Mouse (Mus musculus) cerebral cortex, adult 2 months (tissue): ENCODE data around the gene Ctsc.

ENCODE experiments used
- WGBS: fragments of 180-500 bp; shearing (Covaris S2); methylation state at CpG from one replicate; pipeline ENCODE4 v1.1.7; 2018; 5-methylcytosine and 5-hydroxymethylcytosine counted together

Ctsc gene

DNA sequence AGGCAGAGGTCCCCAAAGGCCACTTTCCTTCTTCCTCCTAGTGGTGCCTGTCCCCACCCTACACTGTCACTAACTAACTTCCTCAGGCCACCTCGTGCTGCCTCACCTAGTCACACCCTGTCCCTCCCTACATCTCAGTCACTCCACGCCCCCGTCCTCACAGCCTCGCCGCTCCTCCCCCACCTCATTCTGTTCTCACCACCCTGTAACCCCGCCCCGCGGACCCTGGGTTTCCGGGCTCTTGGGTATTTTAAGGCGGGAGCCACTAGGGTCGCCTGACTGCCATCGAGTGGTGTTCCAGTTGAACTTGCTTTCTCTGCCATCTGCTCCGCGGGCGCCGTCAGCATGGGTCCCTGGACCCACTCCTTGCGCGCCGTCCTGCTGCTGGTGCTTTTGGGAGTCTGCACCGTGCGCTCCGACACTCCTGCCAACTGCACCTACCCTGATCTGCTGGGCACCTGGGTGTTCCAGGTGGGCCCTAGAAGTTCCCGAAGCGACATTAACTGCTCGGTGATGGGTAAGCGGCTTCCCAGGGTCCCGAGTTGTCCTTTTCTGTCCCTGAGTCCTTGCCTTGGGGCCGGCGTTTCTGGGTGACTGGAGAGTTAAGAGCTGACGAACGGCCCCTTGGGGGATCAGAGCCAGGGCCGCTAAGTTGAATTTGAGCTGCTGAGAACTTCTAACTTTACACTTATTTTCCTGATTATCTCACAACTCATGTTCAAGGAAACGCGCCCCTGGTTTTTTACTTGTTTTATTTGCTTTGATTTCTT, at the start of gene Ctsc:
Gene Ctsc (plus strand): TSS at position 228 of the 770 bp plus-strand sequence.
- 3% methylated on average over 34 of the region's 34 CpGs for WGBS

- WGBS, result 66% methylated on average over 2 of the region's 2 CpGs
Observed at GRCm38 (mm10) chr7:88229051-88229450, 48.8 kb upstream of the Ctsc start.

DNA sequence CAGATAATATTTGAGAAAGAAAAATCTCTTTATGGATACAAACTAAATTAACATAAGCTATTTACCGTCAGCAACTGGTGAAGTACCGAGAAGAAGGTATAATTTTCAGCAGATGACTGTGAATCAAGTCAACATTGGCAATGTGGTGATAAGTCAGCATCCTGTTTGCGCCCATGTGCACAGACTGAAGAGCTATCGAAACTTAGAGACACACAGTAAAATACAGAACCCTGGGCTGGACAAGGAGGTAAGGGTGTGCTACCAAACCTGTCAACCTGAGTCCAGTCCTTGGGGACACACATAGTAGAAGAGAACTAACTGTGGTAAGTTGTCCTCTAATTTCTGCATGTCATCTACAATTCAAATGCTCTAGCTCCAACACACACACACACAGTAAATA, 47.8 kb upstream of the Ctsc start:
- WGBS, result 90% methylated on average over 4 of the region's 4 CpGs

GRCm38 (mm10) chr7:88230756-88231522, 46.9 kb upstream of the Ctsc start:
- 94% methylated on average over 7 of the region's 7 CpGs for WGBS

DNA sequence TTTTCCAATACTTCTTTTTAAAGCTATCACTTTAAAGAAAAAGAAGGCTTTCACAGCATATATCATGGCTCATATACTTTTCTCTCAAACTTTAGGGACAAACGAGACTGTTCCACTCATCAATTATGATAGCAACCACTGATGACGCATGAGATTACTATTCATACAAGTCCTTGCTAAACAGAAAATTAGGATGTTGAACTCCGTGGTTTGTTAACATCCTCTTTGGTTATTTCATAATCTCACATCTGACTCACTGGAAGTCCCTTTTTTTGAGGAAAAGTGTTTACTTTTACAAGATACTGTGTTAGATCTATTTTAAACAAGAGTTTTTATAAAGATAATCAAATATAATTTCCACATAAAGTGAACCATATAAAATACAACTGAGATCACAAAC, 34.8 kb upstream of the Ctsc start:
- WGBS, result 82% methylated on average over 3 of the region's 3 CpGs

DNA sequence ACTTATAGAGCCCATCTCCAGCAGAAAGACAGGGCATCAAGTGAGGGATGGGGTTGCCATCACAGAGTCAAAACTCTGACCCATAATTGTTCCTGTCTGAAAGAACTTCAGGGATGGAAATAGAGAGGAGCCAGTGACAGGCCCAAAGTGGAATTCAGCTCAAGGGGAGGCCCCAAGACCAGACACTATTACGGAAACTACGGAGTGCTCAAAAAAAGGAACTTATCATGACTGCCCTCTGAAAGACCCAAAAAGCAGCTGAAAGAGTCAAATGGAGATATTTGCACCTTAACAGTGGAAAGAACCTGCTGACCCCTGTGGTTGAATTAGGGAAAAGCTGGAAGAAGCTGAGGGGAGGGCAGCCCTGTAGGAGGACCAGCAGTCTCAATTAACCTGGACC, 27.5 kb upstream of the Ctsc start:
- 91% methylated on average over 2 of the region's 2 CpGs for WGBS

GRCm38 (mm10) chr7:88251535-88251934, 26.4 kb upstream of the Ctsc start:
- 42% methylated on average over 1 of the region's 1 CpGs for WGBS

DNA sequence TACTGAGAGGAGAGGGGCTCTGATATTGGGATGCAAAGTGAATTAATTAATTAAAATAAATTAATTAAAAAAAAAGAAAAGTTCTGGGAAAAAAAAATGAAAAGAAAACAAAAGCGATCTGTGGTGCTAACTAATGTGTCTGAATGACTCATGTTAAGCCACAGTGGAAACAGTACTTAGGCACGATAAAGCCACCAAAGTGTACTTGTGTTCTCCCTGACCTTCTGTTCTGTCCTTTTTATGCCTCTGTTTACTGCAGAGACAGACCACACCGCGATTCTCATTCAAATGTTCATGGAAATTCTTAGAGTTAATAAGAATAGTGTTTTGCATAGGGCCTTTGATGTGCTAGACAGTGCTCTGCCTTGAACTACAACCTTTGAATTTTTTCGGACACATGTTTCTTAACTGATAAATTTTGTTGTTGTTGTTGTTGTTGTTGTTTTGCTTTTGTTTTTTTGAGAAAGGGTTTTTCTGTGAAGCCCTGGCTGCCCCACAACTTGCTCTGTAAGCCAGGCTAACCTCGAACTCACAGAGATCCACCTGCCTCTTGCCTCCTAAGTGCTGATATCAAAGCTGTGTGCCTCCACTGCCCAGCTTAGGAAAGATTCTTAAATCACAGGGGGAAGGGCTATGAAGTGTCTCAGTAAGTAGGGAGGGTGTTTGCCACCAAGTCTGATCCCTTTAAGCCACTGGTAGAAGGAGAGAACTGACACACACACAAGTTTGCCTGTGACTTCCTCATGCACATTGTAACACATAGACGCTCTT, 18.5 kb upstream of the Ctsc start:
- 80% methylated on average over 7 of the region's 7 CpGs for WGBS

DNA sequence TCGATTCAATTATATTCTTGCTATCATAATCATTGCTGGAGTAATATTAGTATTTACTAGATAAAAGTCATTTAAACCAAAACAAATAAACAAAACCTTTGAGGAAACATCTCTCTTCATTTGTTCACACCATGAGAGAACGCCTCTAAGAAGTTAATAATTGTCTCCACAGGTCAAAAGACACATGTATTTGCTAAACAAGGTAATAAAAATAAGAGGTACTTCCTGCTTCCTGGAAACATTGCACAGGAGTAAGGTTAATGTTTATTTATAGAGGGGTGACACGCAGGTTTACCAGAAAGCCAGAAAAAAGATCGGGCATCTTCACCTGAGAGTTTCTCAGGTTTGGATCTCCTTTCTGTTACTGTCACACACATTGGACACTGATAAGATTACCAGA, 16.1 kb upstream of the Ctsc start:
- WGBS, result 84% methylated on average over 4 of the region's 4 CpGs

DNA sequence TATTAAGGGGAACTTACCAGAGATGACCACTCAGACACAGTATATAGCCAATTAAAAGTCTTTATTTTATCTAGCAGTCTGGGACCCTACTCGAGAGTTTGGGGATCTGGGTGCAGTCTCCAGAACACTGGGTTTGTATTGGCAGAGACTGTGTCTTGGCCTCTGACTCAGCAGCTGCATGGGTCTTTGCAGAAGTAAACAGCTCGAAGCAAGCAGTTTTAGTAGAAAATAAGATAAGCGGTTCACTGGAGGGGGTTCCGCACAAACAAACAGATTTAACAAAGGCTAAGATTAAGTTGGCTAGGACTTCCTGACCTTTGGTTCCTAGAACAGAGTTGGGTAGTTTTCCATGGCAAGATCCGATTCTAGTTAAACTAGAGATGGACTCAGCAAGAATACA, 13.0 kb upstream of the Ctsc start:
- WGBS, result 76% methylated on average over 5 of the region's 5 CpGs

GRCm38 (mm10) chr7:88269913-88270312, 8.0 kb upstream of the Ctsc start:
- WGBS, result 71% methylated on average over 1 of the region's 1 CpGs

GRCm38 (mm10) chr7:88271531-88271930, 6.4 kb upstream of the Ctsc start:
- 76% methylated on average over 2 of the region's 2 CpGs for WGBS

GRCm38 (mm10) chr7:88276914-88277765, 745 bp upstream of the Ctsc start:
- 49% methylated on average over 7 of the region's 7 CpGs for WGBS

DNA sequence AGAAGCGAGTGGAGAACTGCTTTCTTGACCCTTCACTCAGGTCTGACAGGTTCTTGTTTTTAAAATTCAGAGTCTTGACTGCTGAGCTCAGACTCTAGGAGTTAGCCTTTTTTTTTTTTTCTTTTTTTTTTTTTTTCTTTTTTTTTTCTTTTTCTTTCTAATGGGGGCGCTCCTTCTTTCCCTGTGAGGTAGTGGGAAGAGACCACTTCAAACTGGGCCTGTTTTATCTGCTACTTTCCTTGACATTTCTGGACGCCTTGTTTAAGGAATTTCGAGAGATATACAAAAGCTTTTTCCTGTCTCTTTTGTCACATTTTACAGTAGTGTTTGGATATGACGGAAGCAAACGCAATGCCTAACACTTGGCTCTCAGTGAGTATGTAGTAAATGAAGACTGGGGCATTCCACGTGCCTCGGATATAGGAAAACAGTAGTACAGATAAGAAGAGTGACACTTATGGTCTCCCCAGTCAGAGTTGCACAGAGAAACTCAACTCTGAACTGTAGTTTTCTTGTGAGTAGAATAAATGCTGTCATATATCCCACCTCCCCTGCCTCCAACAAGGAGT, 827 bp downstream of the Ctsc start:
- WGBS, result 50% methylated on average over 8 of the region's 8 CpGs

- WGBS, result 90% methylated on average over 3 of the region's 3 CpGs
Observed at GRCm38 (mm10) chr7:88285276-88285675, 7.4 kb downstream of the Ctsc start.

DNA sequence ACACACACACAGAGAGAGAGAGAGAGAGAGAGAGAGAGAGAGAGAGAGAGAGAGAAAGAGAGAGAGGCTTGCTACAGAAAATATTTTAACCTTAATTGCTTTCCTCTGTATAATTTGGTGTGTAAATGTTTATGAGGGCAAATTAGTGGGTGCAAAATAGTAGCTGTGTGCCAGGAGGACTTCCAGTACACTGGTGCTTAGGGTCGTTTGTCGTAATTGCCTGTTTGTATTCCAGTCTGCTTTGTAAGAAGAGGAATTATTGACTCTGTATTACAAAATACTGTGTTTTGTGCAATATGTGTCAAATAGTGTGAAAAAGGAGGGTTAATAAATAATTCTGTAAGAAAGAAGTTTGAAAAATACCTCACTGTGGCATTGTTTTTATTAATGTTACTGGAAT, 13.2 kb downstream of the Ctsc start:
- 63% methylated on average over 2 of the region's 2 CpGs for WGBS

- 51% methylated on average over 2 of the region's 2 CpGs for WGBS
Observed at GRCm38 (mm10) chr7:88292044-88292443, 14.2 kb downstream of the Ctsc start.

DNA sequence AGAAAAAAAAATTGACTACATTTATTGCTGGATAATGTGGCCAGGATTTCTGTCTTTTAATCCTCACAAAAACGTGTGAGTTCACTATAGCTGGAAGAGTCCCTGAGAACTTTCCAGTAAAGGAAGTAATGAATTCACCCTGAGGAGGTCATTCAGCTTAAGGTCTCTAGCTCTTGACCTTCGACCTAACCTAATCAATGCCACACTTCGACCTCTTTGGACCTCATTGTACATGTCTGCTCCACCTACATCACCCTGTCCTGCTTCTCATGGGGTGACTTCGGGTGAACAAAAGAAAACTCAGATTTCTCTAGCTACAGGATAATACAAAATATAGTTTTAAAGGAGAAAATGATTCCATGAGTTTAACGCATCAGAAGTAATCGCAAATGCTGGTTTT, 16.0 kb downstream of the Ctsc start:
- 77% methylated on average over 6 of the region's 6 CpGs for WGBS

DNA sequence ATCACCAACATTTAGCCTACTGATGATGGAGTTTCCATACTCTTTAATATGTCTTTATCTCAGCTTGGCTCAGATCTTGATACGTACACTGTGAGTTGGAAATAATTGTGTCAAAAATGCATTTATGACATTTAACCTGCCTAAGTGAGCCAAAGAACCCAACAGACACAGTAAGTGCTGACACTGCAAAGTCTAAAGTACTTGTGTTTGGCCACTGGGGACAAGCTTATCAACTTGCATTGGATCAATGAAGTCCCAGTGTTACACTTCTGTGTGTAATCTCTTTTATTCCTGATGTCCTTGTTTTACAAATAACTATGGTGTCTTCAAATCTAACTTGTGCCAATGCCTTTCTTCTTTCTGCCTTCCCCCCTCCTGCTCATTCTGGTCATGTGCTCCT, 18.1 kb downstream of the Ctsc start:
- 96% methylated on average over 1 of the region's 1 CpGs for WGBS

- WGBS, result 65% methylated on average over 6 of the region's 6 CpGs
Observed at GRCm38 (mm10) chr7:88296932-88297331, 19.0 kb downstream of the Ctsc start.

- 89% methylated on average over 4 of the region's 4 CpGs for WGBS
Observed at GRCm38 (mm10) chr7:88305750-88306149, 27.9 kb downstream of the Ctsc start.
